Mouse (Mus musculus) embryonic facial prominence, embryonic 14.5 days (tissue): ENCODE data around the gene Hamp. TPM values are rescaled to one million over a fixed set of nuclear protein-coding genes. Genes with fewer than 3 reads are reported as not detected.

ENCODE experiments used
- ATAC-seq: fragments of 200-750 bp; cut with Nextera tagmentation; 2 replicates; pipeline ENCODE4 v1.8.0; 2017; ENCODE audit warnings: low read depth, moderate number of reproducible peaks, moderate TSS enrichment
- DNase-seq: peaks from one replicate; pipeline ENCODE4 v3.0.0-alpha.2; 2015; ENCODE audit warnings: low spot score
- H3K27ac ChIP-seq: fragments of 300-500 bp; sonication (generic); replicated peaks from 2 replicates; pipeline ENCODE4 v1.5.1; 2014; ENCODE audit warnings: low read depth, mild to moderate bottlenecking, low read length, moderate library complexity
- H3K27me3 ChIP-seq: fragments of 300-500 bp; sonication (generic); replicated peaks from 2 replicates; pipeline ENCODE4 v1.6.1; 2014; ENCODE audit warnings: low read length; ENCODE audit not compliant: control insufficient read depth, insufficient read depth
- H3K36me3 ChIP-seq: fragments of 300-500 bp; sonication (generic); 2 replicates; pipeline ENCODE4 v1.6.1; 2014; ENCODE audit warnings: low read length, mixed read lengths; ENCODE audit not compliant: control insufficient read depth, insufficient read depth
- H3K4me1 ChIP-seq: fragments of 300-500 bp; sonication (generic); 2 replicates; pipeline ENCODE4 v1.6.1; 2014; ENCODE audit warnings: antibody characterized with exemption, low read length; ENCODE audit not compliant: control insufficient read depth, insufficient read depth
- H3K4me2 ChIP-seq: fragments of 300-500 bp; sonication (generic); 2 replicates; pipeline ENCODE4 v1.6.1; 2014; ENCODE audit warnings: low read depth, mild to moderate bottlenecking, low read length, moderate library complexity, mixed read lengths
- H3K4me3 ChIP-seq: fragments of 300-500 bp; sonication (generic); 2 replicates; pipeline ENCODE4 v1.5.1; 2014; ENCODE audit warnings: low read depth, mild to moderate bottlenecking, low read length
- H3K9ac ChIP-seq: fragments of 300-500 bp; sonication (generic); 2 replicates; pipeline ENCODE4 v1.6.1; 2014; ENCODE audit warnings: low read depth, mild to moderate bottlenecking, low read length, moderate library complexity, mixed read lengths
- H3K9me3 ChIP-seq: fragments of 300-500 bp; sonication (generic); 2 replicates; pipeline ENCODE4 v1.6.1; 2016; ENCODE audit warnings: low read length; ENCODE audit not compliant: control insufficient read depth
- WGBS: fragments of 180-500 bp; shearing (Covaris S2); extraction: QIAGEN DNeasy Blood & Tissue Kit; methylation state at CpG from one replicate; pipeline ENCODE4 v1.1.7; 2014; 5-methylcytosine and 5-hydroxymethylcytosine counted together
- polyA plus RNA-seq: library from polyadenylated mRNA; unstranded; fragments of >200 nt; fragmentation: Nextera tagmentation; extraction: Ambion mirVana; gene quantifications from 2 replicates; pipeline ENCODE4 v1.2.1, GENCODE M21; 2014

The Hamp gene
- not detected in 2 replicates for polyA plus RNA-seq

DNA sequence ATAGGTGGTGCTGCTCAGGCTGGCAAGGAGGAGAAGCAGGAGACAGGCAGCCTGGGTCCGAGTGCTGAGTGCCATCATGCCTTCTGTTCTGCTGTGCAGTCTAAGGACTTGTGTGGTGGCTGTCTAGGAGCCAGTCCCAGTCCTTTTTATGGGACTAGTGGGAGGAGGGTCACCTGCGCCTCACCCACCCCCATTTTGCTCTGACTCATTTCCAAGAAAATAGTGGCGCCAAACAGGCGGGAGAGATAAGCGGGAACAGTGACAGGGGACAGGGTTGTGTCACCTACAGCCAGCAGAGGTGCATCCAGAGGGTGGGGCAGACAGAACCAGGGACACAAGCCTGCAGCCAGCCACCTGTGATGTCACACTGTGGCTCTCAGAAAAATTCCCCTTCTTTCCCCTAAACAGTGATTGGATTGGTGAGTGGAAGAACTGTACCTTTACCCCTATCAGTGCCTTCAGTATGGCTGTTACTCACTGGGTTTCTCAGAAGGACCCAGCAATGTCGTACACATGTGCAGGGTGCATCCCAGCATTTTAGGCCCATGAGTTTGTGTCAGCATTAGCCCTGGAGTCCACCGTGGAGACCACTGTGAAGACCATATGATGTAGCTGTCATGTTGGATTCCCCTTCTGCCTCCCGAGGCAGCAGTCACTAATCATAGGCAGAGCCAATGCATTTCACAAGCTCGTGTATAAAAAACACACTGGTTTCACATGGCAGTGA lies at the start of gene Hamp:
TSS of gene Hamp (minus strand) at position 124 of the 727 bp plus-strand sequence.
- Histone ChIP-seq H3K36me3 (peaks cover 21% of the 10 kb centered on the region), H3K4me3 (no peak within 1 kb of the TSS), H3K27me3 (no peaks in the 10 kb centered on the region), H3K4me2 (no peak within 1 kb of the TSS), H3K9ac (no peak within 1 kb of the TSS), H3K9me3 (no peaks in the 10 kb centered on the region), H3K27ac (no peak within 1 kb of the TSS), H3K4me1 (no peaks in the 10 kb centered on the region)
- 64% methylated on average over 9 of the region's 9 CpGs for WGBS
- no peak for ATAC-seq
- DNase-seq = no peak

DNA sequence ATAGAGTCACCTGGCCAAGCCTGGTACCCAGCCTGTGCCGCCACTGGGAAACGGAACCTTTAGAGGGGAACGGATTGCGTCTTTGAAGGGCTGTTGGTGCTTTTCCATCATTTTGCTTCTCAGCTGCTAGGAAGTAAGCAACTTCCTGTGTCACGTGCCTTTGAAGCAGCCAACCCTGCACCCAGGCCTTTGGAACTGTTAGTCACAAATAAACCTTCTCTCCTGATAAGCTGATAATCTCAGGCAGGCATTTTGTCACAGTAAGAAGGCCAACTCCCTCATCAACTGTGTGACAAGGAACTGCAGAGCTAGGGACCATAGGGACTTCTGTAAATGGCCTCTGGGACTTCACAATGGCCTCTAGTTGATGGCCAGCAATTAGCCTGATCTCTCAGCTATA lies 48.3 kb upstream of the Hamp start:
- Histone ChIP-seq H3K9ac (no peak overlapping the region), H3K36me3 (no peaks in the 10 kb centered on the region)

DNA sequence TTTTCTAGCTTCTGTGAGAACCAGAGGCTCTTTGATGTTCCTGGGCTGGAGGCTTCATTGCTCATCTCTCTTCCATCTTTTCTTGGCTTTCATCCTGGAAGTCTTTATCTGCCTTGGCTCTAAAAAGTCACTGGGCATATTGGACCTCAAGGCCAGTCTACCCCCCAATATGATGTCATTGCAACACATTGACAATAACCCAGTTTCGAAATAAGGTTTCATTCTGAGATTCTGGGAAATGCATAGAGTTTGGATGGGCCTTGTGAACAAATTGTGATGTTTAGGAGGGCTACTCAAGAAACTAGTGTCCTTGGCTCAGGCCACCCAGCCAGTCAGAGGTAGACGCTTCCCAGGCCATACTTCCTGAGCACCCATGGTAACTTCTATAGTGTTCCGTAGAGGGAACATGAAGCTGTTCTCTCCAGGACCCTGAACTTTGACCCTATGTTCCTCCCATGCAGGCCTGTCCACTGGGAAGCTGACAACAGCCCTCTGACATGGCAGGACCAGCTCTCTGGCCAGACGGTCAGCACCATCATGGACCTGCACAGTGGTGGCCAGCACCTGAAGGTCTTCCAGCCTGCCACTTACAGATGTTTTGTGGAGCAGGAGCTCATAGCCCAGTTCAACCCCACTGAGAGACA lies 44.8 kb upstream of the Hamp start:
- Histone ChIP-seq H3K4me2 (no peak overlapping the region), H3K27me3 (no peaks in the 10 kb centered on the region), H3K9ac (no peak overlapping the region), H3K9me3 (no peaks in the 10 kb centered on the region), H3K4me1 (no peaks in the 10 kb centered on the region), H3K4me3 (no peak overlapping the region), H3K27ac (no peak overlapping the region), H3K36me3 (no peaks in the 10 kb centered on the region)
- WGBS = 87% methylated on average over 3 of the region's 4 CpGs
- ATAC-seq (no peak), DNase-seq (no peak)

More for the DNA sequence above, 48.3 kb upstream of the Hamp start:
- DNase-seq (no peak), ATAC-seq (no peak)
- Histone ChIP-seq H3K4me1 (no peaks in the 10 kb centered on the region), H3K4me3 (no peak overlapping the region), H3K4me2 (no peak overlapping the region), H3K9me3 (peaks cover 6% of the 10 kb centered on the region), H3K27ac (no peak overlapping the region), H3K27me3 (no peaks in the 10 kb centered on the region)
- 72% methylated on average over 5 of the region's 5 CpGs for WGBS

DNA sequence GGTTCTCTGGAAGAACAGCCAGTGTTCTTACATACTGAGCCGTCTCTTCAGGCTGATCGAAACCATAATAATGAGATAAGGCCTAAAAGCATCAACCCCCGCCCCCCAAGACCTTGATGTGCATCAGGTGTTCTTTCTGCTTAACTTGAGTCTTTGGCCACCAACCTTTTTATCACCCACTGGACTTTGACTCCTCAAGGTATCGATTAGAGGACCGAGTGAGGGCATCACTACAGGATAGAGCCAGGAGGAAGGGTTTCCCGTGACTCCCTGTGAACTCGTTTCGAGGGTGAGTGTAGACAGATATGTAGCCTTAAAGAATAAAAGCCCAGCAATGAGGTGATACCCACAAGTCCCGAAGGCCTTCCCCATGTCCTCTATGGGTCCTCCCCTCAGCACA lies 41.5 kb upstream of the Hamp start:
- no peaks in the 10 kb centered on the region for H3K27me3 ChIP-seq
- ATAC-seq = no peak
- 86% methylated on average over 9 of the region's 9 CpGs for WGBS

DNA sequence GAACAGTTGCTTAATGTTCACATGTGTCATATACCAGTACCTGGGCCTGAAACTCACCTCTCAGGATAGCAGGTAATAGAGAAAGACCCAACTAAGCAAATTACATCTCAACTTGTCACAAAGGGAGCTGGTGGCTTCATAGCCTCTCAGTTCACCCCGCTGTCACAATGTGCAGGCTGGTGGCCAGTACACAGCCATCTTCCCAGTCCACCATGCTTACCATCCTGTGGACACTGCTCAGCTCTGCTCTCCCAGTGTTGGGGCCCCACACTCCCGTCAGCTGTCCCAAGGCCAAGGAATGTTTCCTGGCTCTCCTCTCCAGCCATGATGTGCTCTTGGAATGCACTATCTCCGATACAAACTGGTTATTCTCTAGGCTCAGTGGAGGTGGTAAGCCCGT lies 37.9 kb upstream of the Hamp start:
- 90% methylated on average over 4 of the region's 4 CpGs for WGBS
- DNase-seq (no peak), ATAC-seq (no peak)
- no peak overlapping the region for H3K4me2 ChIP-seq
- H3K9me3 ChIP-seq = no peaks in the 10 kb centered on the region
- no peaks in the 10 kb centered on the region for H3K27me3 ChIP-seq
- H3K36me3 ChIP-seq = no peaks in the 10 kb centered on the region
- no peaks in the 10 kb centered on the region for H3K4me1 ChIP-seq
- H3K27ac ChIP-seq = no peak overlapping the region
- H3K4me3 ChIP-seq = no peak overlapping the region
- no peak overlapping the region for H3K9ac ChIP-seq

More for the DNA sequence above, 41.5 kb upstream of the Hamp start:
- Histone ChIP-seq H3K4me1 (no peaks in the 10 kb centered on the region), H3K9ac (no peak overlapping the region), H3K9me3 (no peaks in the 10 kb centered on the region), H3K4me2 (no peak overlapping the region), H3K36me3 (no peaks in the 10 kb centered on the region), H3K4me3 (no peak overlapping the region), H3K27ac (no peak overlapping the region)
- no peak for DNase-seq

DNA sequence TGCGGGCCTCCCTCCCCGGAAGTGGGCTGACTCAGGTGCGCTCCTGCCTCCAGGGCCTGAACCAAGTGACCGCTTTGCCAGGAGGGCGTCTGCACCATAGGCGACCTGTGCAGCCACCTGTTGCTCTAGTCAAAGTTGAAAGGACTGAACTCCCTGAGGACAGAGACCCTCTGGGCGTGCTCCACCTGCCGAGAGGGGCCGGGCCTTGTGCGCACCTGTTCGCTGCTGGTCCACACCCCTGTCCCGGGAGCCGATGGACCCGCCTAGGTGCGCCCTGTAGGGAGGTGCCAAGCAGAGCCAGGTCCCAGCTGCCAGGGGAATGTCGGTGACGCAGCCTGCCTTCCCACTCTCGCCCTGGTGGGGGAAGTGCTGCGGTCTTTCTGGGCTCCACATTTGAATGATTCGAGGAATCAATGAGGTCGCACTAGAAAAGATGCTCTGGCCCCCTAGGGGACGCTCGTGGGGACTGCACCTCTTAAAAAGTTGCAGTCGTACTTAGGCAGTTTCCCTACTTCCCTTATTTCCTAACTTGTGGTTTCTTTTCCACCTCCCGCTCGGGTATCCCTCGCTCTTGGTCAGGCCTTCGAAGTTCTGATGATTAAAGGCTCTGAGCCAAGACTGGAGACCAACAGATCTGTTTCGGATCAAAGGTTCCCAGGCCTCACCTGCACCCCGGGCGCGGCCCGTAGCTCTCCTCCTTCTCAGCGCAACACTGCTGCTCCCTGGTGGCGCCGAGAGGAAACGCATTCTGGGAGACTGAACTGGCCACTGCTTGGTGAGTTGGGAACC lies 29.9 kb upstream of the Hamp start, which contains the start of gene Fam187b:
TSS of gene Fam187b (plus strand) at position 290 of the 789 bp plus-strand sequence.
- ATAC-seq (peak; percentile 95), DNase-seq (peak; percentile 91)
- Histone ChIP-seq H3K36me3 (no peaks in the 10 kb centered on the region), H3K27me3 (peaks cover 30% of the 10 kb centered on the region), H3K9ac (peak within 1 kb of the TSS; percentile 58), H3K4me2 (peak within 1 kb of the TSS; percentile 56), H3K9me3 (no peaks in the 10 kb centered on the region), H3K4me3 (peak within 1 kb of the TSS; percentile 44), H3K4me1 (0 out of 2 replicates have a peak, but pooled peaks cover 7% of the 10 kb centered on the region), H3K27ac (peak within 1 kb of the TSS; percentile 25; the same call in 1 of the 2 replicates)
- under 1% methylated on average over 27 of the region's 37 CpGs for WGBS

DNA sequence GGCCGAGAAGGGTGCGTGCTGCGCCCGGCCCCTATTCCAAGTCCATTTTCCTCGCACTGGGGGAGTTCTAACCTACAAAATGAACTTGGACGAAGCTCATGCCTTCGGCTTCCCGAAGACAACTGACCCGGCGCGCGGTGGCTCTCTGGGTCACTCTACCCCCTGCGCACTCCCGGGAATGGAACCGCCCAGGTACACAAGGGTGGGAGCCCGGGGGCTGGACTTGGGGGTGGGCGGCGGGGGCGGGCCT lies 29.3 kb upstream of the Hamp start, which contains the start of gene Lsr:
TSS of gene Lsr (minus strand) at position 214 of the 250 bp plus-strand sequence.
- H3K36me3 ChIP-seq = no peaks in the 10 kb centered on the region
- peak within 1 kb of the TSS; percentile 56 for H3K4me2 ChIP-seq
- WGBS = 0% methylated on average over 13 of the region's 19 CpGs
- 0 out of 2 replicates have a peak, but pooled peaks cover 7% of the 10 kb centered on the region for H3K4me1 ChIP-seq
- H3K27me3 ChIP-seq = peaks cover 30% of the 10 kb centered on the region
- peak within 1 kb of the TSS; percentile 44 for H3K4me3 ChIP-seq
- DNase-seq (no peak), ATAC-seq (peak; percentile 80; the same call in 1 of the 2 replicates)
- H3K27ac ChIP-seq = peak within 1 kb of the TSS; percentile 25; the same call in 1 of the 2 replicates
- H3K9ac ChIP-seq = peak within 1 kb of the TSS; percentile 58
- H3K9me3 ChIP-seq = no peaks in the 10 kb centered on the region

DNA sequence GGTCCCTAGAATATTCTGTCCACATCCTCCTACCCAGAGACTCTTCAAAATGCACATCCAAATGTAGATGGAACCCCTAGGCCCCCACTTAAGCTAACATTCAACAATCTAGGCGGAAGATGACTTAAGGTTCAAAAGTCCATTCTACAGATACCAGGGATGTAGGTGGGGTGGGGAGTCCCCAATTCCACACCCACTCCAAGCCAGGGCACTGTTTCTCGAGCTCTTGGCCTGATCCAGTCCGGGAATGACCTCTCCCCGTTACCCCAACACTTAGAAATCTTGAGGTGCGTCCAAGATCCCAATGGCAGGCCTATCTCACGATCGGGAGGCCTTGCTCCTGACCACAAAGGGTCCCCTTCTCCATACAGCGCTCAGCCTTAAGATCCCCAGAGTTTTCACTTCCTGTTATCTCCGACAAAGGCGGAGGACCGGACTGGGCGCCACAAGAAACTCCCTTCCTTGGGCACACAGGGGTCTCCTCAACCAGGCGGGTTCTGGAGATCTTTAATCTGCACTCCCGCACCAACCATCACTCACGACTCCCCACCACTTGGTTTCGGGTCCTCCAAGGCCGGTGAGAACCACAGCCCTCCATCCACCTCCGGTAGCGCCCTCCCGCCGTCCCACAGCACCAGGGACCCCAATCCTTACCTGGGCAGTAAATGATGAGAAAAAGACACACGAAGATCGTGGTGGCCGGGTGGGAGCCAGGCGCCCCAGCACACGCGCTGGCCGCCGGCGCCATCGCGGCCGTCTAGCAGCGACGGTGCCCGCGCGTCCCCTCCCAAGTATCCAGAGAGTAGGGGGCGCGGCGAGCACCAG lies 28.8 kb upstream of the Hamp start:
- 0 out of 2 replicates have a peak, but pooled peaks cover 7% of the 10 kb centered on the region for H3K4me1 ChIP-seq
- DNase-seq (no peak), ATAC-seq (peak; percentile 41)
- no peaks in the 10 kb centered on the region for H3K36me3 ChIP-seq
- H3K27me3 ChIP-seq = peaks cover 30% of the 10 kb centered on the region
- H3K4me3 ChIP-seq = peak overlapping the region; percentile 44
- WGBS = 5% methylated on average over 40 of the region's 41 CpGs
- no peak overlapping the region for H3K27ac ChIP-seq
- peak overlapping the region; percentile 56 for H3K4me2 ChIP-seq
- H3K9ac ChIP-seq = peak overlapping the region; percentile 58
- no peaks in the 10 kb centered on the region for H3K9me3 ChIP-seq
